Mouse (Mus musculus): ENCODE measurements around the gene Foxr1. TPM values are rescaled to one million over a fixed set of nuclear protein-coding genes. Genes with fewer than 3 reads are reported as not detected.
A peak's percentile ranks its signal among the peaks of the same experiment; 100 is the strongest.

The Foxr1 gene
- polyA plus RNA-seq, 1 experiment from 2014 or later = not detected

DNA sequence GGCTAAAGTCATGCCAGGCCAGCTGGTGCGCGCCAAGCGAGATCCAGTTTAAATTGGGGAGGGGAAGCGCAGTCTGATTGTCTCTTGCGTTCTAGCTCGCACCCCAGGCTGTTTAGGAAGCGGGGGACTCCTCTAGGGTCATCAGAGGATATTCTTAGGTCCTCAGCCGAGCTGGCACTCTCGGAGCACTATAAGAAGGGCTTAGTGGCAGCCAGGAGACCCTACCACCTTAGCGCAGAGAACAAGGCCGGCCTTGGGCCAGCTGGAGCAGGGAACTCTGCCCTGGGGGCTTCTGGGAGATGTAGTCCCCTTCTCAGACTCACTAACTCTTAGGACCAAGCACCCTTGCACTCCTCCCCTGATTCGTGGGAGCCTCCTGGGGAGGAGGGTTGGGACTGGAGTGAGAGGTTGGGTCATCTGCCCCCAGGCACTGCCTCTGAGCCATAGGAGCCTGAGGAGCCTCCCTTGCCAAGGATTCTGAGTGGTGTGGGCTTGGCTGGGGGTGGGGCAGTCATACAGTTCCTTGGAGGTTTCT is 42.6 kb upstream of the Foxr1 start:
- H3K4me1 ChIP-seq = peaks cover 81% of the 10 kb centered on the region
- peaks cover 12% of the 10 kb centered on the region for H3K27me3 ChIP-seq (ENCODE audit: poor library complexity, severe bottlenecking)
- peak overlapping the region; percentile 98 for H3K4me3 ChIP-seq
- 0% methylated on average over 12 of the region's 12 CpGs for WGBS
- peaks cover 8% of the 10 kb centered on the region for H3K36me3 ChIP-seq (replicated peaks)
- DNase-seq (ENCODE audit: extremely low spot score, low spot score) = peak; percentile 75
- no peaks in the 10 kb centered on the region for H3K9me3 ChIP-seq
- H3K27ac ChIP-seq = peak overlapping the region; percentile 96

DNA sequence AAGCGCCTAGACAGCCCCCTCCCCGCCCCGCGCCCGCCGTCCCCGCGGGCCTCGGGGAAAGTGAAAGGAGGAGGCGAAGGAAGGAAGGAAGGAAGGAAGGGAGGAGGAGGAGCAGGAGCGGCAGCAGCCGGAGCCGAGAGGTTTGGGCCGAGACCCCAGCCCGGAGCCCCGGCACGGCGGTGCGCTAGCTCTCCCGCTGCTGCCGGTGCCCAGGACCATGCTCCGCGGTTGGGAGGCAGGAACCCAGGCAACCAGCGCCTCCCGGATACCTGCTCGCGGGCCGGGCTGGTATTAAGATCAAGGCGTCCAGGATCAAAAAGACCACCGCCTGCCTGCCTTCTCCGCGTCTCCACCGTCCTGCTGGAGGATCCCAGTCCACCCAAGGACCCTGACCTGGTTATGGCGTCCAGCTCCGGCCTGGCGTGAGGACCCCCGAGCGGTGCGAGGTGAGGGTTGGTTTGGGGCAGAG is 42.1 kb upstream of the Foxr1 start:
- Histone ChIP-seq H3K27me3 (ENCODE audit: poor library complexity, severe bottlenecking) (peaks cover 12% of the 10 kb centered on the region), H3K27ac (peak overlapping the region; percentile 96), H3K9me3 (no peaks in the 10 kb centered on the region), H3K36me3 (replicated peaks) (peaks cover 8% of the 10 kb centered on the region), H3K4me3 (peak overlapping the region; percentile 98), H3K4me1 (peaks cover 81% of the 10 kb centered on the region)
- WGBS = 0% methylated on average over 38 of the region's 39 CpGs
- DNase-seq (ENCODE audit: extremely low spot score, low spot score) = no peak

DNA sequence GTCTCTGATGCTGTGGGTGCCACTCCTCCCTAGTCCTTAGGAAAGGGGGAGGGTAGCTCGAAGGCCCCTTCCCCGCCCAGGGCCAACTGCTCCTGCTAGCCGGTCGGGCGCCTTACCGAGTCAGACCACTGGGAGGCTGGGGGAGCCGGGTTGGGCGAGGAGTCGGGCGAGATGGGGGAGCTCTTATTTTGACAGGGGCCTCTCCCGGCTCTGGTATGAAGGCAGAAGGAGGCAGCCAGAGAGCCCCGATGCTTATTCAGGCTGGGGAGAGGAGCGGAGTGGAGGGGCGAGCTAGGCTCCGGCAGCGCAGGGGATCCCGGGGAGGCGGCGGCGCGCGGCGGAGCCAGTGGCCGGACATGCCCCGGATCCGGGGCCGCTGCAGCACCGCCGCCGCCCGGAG is 41.6 kb upstream of the Foxr1 start, which contains the start of gene Bcl9l:
Gene Bcl9l, plus strand, starts transcription at position 274 of the 400 bp plus-strand sequence.
- under 1% methylated on average over 31 of the region's 31 CpGs for WGBS
- Histone ChIP-seq H3K9me3 (no peaks in the 10 kb centered on the region), H3K4me3 (peak within 1 kb of the TSS; percentile 98), H3K27ac (peak within 1 kb of the TSS; percentile 96), H3K36me3 (replicated peaks) (peaks cover 8% of the 10 kb centered on the region), H3K27me3 (ENCODE audit: poor library complexity, severe bottlenecking) (peaks cover 13% of the 10 kb centered on the region), H3K4me1 (peaks cover 81% of the 10 kb centered on the region)
- DNase-seq (ENCODE audit: extremely low spot score, low spot score) = peak; percentile 98

DNA sequence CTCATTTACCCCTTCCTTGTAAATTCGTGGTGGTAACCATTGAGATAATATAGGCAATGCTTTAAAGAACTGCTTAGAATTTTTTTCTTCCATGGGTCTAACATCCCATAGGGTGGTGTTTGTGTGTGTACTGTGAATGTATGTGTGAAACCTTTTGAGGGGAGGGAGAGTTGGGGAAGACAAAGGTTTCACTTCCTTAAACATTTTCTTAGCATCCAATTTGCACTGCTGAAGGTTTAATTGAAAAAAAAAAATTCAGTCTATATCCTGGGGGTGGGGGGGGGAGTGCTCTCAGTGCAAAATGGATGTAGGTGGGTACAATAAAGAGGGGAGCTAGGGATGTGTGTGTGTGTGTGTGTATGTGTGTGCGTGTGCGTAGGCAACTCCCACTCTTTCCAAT is 41.2 kb upstream of the Foxr1 start:
- Histone ChIP-seq H3K27me3 (ENCODE audit: poor library complexity, severe bottlenecking) (peaks cover 17% of the 10 kb centered on the region), H3K9me3 (no peaks in the 10 kb centered on the region), H3K27ac (peak overlapping the region; percentile 96), H3K4me1 (peaks cover 81% of the 10 kb centered on the region), H3K4me3 (peak overlapping the region; percentile 98), H3K36me3 (replicated peaks) (peaks cover 8% of the 10 kb centered on the region)
- DNase-seq (ENCODE audit: extremely low spot score, low spot score) = no peak
- 8% methylated on average over 3 of the region's 3 CpGs for WGBS

DNA sequence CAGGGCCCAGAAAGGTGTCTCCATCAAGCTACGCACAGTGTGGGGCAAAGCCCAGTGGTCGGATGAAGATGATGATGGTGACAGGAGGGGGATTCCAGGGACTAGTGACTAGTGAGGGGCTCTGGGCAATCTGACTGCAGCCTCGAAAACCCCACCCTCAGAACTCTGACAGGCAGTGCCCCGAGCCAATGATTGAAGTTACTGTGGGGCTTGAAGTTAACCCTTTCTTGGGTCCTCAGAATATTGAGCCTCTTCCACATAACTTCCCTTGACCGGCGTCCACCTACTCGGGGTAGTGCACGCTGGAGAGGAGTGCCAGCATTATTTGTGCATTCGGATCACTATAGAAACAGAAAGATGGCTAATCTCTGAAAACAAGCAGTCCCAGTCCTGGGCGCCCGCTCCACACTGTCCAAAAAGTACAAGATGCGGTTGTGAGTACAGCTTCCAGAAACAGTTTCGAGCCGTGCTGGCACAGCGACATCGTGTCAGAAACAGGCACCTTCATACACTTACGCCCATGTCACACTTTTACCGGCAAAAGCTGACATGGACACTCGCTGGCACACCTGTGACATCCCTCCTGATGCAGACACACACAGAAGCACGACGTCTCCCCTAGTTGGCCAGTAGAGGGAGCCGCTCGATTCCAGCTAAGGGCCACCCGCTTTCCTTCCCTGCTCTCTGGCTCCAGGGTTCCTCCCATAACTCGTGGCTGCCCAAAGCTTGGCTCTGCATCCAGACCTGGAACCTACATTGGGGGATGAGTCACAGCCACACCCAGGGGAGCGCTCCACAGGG is 38.9 kb upstream of the Foxr1 start:
- DNase-seq (ENCODE audit: extremely low spot score, low spot score) = peak; percentile 82
- peaks cover 59% of the 10 kb centered on the region for H3K4me1 ChIP-seq
- H3K9me3 ChIP-seq = no peaks in the 10 kb centered on the region
- WGBS = under 1% methylated on average over 26 of the region's 26 CpGs
- peak overlapping the region; percentile 97 for H3K27ac ChIP-seq
- peaks cover 26% of the 10 kb centered on the region for H3K27me3 ChIP-seq (ENCODE audit: poor library complexity, severe bottlenecking)
- peak overlapping the region; percentile 76 for H3K4me3 ChIP-seq
- H3K36me3 ChIP-seq (replicated peaks) = no peaks in the 10 kb centered on the region

DNA sequence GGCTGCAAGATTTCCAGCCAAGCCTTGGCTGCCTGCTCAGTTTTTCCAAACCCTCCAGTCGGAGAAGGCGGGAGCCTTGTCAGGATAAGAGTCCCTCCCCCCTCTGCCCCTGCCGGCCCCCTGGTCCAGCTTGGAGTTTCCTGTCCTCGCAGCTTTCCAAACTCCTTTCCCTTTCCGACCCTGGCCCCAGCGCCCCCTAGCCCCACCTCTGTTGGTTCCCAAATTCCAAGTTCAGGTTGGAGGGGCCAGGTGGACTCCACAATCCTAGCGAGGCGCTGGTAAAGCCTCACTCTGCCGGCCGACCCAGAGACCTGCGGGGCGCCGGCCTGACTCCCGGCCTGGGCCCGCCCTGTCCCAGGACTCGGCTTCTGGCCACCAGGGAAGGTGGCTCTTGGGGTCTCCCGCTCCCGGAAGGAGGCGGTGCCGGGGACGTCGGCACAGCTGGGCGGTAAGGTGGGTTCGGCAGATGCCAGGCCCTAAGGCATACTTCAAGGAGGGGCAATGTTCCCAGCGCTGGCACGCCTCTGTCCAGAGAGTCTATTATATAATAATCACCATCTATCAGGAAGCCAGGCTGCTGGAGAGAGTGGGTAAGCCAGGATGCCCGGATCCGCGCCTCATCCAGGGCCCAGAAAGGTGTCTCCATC is 38.1 kb upstream of the Foxr1 start:
- WGBS = under 1% methylated on average over 29 of the region's 29 CpGs
- DNase-seq (ENCODE audit: extremely low spot score, low spot score) = peak; percentile 94
- H3K4me1 ChIP-seq = peaks cover 52% of the 10 kb centered on the region

DNA sequence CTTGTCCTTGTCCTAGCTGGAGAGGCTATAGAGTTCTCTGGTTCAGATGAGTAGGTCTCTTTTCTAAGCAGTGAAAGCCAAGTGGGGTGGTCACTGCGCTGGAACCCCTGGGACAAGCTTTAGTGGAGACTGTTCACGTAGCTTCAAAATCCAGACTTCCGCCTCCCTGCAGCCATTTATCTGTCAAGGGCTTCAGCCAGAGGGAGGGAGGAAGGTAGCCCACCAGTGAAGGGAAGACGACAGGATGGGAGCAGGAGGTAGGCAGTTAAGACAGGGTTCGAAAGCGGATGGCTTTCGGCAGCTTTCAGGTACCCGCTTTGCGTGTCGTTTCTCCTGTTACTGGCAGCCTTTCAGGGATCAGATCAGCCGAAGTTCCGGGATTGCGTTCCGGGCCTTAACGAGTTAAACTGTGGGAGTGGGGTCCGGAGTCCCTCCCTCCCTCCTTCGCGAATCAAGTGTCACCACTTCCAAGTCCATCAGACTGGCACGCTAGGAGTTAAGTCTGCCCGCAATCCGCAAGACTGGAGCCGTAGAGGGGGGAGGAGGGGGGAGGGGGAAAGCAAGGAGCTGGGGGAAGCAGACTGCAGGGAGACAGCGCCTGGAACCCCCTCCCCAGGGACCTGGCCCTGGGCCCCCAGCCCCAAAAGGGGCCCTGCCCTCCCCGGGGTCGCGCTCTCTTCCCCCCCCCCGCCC is 37.4 kb upstream of the Foxr1 start:
- Histone ChIP-seq H3K9me3 (no peaks in the 10 kb centered on the region), H3K27ac (peak overlapping the region; percentile 97), H3K36me3 (replicated peaks) (no peaks in the 10 kb centered on the region), H3K4me1 (peaks cover 46% of the 10 kb centered on the region), H3K4me3 (peak overlapping the region; percentile 76), H3K27me3 (ENCODE audit: poor library complexity, severe bottlenecking) (peaks cover 26% of the 10 kb centered on the region)
- WGBS = under 1% methylated on average over 22 of the region's 27 CpGs
- DNase-seq (ENCODE audit: extremely low spot score, low spot score) = peak; percentile 91

More for the DNA sequence above, 38.1 kb upstream of the Foxr1 start:
- Histone ChIP-seq H3K27ac (peak overlapping the region; percentile 97), H3K9me3 (no peaks in the 10 kb centered on the region), H3K36me3 (replicated peaks) (no peaks in the 10 kb centered on the region), H3K4me3 (peak overlapping the region; percentile 76), H3K27me3 (ENCODE audit: poor library complexity, severe bottlenecking) (peaks cover 26% of the 10 kb centered on the region)

DNA sequence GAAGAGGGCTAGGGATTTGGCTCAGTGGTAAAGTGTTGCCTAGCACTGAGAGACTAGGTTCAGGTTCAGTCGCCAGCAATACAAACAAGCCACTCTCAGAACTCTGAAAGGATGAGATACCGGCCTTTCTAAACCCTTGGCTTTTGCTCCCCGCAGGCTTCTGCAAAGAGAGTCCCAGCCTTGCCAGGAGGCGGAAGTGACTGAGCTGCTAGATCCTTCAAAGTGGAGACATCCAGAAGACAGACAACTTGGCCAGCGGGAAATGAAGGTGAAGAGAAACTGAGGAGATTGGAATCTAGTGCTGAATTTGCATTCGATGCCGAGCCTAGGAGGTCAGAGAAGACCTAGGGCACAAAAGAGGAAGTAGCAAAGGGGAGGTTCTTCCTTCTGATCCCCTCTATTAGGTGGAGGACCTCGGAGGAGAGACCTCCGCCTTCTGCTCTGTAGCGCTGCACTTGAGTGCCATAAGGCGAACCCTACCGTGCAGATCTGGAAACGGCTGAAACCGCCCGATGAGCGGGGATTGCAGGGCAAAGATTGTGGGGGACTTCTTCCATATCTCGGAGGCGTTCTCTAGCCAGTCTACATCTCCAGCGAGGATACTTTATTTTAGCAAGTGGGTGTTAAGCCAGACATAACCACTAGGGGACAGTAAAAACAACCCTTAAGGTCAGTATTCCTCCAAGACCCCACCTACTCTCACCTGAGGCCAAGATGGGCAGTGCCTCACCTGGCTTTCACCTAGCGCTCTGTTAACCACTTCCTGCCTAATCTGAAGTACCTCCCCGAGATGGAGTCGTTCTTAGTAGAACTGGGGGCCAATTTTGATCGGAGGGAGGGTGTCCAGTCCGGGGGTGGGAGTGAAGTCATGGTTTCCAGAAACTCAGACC is 36.6 kb upstream of the Foxr1 start:
- no peak for DNase-seq (ENCODE audit: extremely low spot score, low spot score)
- Histone ChIP-seq H3K27ac (peak overlapping the region; percentile 97), H3K36me3 (replicated peaks) (no peaks in the 10 kb centered on the region), H3K9me3 (no peaks in the 10 kb centered on the region), H3K4me3 (peak overlapping the region; percentile 76), H3K4me1 (peaks cover 45% of the 10 kb centered on the region), H3K27me3 (ENCODE audit: poor library complexity, severe bottlenecking) (peaks cover 26% of the 10 kb centered on the region)
- WGBS = 4% methylated on average over 24 of the region's 24 CpGs

DNA sequence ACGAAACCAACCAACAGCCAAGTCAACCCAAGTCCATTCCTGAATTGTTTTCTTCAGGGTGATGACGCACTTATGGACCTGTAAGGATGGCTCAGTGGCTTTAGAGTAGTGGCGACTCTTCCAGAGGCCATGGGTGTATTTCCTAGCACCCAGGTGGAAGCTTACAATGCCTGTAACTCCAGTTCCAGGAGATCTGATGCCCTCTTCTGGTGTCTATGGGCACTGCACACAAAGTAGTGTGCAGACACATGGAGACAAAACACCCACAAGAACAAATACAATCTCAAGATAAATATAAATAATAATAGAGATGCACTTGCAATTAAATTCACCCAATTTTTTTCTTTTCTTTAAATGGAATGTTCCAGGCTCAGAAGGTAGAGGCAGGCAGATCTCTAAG is 35.0 kb upstream of the Foxr1 start:
- H3K9me3 ChIP-seq = no peaks in the 10 kb centered on the region
- H3K4me3 ChIP-seq = no peak overlapping the region
- H3K27ac ChIP-seq = no peak overlapping the region
- 93% methylated on average over 3 of the region's 3 CpGs for WGBS
- peaks cover 17% of the 10 kb centered on the region for H3K27me3 ChIP-seq (ENCODE audit: poor library complexity, severe bottlenecking)
- no peak for DNase-seq (ENCODE audit: extremely low spot score, low spot score)
- H3K36me3 ChIP-seq (replicated peaks) = no peaks in the 10 kb centered on the region
- H3K4me1 ChIP-seq = peaks cover 38% of the 10 kb centered on the region

DNA sequence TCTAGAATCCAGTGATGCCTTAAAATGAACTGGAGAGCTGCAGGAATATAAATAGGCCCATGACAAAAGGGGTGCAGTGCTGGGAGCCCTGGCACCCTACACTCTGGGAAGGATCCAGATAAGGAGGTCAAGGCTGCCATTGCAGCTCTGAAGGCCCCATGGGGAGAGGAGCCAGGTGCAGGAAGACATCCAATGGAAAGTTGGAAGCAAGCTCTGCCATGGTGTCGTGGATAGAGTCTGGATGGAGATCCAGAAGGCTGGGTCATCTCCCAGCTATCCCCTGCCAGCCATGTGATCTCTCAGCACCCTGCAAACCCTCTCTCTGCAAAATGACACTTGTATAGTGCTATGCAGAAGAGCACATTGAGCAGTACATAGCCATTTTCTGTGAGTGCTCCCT is 33.4 kb upstream of the Foxr1 start:
- Histone ChIP-seq H3K9me3 (no peaks in the 10 kb centered on the region), H3K27ac (no peak overlapping the region), H3K27me3 (ENCODE audit: poor library complexity, severe bottlenecking) (peaks cover 14% of the 10 kb centered on the region), H3K36me3 (replicated peaks) (no peaks in the 10 kb centered on the region), H3K4me1 (peaks cover 23% of the 10 kb centered on the region), H3K4me3 (no peak overlapping the region)
- DNase-seq (ENCODE audit: extremely low spot score, low spot score) = no peak
- 30% methylated on average over 1 of the region's 1 CpGs for WGBS

DNA sequence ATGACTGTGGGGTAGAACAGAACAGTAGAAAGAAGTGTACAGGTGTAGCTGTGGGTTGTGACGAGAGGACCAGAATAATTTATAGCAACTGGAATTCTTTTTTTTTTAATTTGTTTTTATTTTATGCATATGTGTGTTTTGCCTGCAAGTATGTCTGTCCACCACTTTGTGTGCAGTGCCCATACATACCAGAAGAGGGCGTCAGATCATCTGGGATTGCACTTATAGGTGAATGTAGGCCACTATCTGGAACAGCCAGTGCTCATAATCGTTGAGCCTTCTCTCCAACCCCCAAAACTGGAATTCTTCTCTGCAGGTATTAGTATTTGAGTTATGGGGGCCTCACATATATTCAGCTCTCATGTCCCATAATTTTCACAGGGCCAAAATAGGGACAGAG is 32.2 kb upstream of the Foxr1 start:
- Histone ChIP-seq H3K36me3 (replicated peaks) (no peaks in the 10 kb centered on the region), H3K4me1 (peaks cover 22% of the 10 kb centered on the region), H3K9me3 (no peaks in the 10 kb centered on the region), H3K27me3 (ENCODE audit: poor library complexity, severe bottlenecking) (peaks cover 14% of the 10 kb centered on the region), H3K27ac (no peak overlapping the region), H3K4me3 (no peak overlapping the region)
- 66% methylated on average over 3 of the region's 3 CpGs for WGBS
- no peak for DNase-seq (ENCODE audit: extremely low spot score, low spot score)

DNA sequence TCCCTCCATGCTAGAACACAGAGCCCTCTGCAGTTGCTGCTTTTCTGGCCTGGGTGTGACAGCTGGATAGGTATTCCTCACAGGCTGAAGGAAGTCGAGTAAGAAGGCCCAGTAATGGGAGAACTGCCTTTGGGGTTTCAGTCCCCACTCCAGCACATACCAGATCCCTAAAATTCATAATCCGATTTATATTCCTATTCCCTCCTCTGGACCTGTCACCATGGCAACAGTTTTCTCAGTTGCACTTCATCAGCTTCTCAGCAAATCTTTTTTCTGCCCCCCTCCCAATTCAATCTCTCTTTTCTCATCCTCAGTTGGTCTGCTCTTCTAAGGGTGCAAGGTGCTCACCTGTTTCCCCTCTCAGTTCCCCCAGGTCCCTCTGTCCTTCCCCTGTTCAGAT is 27.9 kb upstream of the Foxr1 start:
- H3K9me3 ChIP-seq = no peaks in the 10 kb centered on the region
- peaks cover 16% of the 10 kb centered on the region for H3K4me1 ChIP-seq
- 68% methylated on average over 2 of the region's 2 CpGs for WGBS
- no peaks in the 10 kb centered on the region for H3K36me3 ChIP-seq (replicated peaks)
- H3K27ac ChIP-seq = no peak overlapping the region
- H3K4me3 ChIP-seq = no peak overlapping the region
- DNase-seq (ENCODE audit: extremely low spot score, low spot score) = no peak
- H3K27me3 ChIP-seq (ENCODE audit: poor library complexity, severe bottlenecking) = no peaks in the 10 kb centered on the region
